Mouse (Mus musculus) hindbrain, embryonic 16.5 days (tissue): ENCODE measurements around the gene Aldh1a3. TPM values are rescaled to one million over a fixed set of nuclear protein-coding genes. Genes with fewer than 3 reads are reported as not detected.

Experiments
- ATAC-seq: fragments of 200-750 bp; cut with Nextera tagmentation; 2 replicates; pipeline ENCODE4 v1.8.0; 2017; ENCODE audit warnings: moderate TSS enrichment, moderate library complexity
- H3K27ac ChIP-seq: fragments of 300-500 bp; sonication (generic); 2 replicates; pipeline ENCODE4 v1.5.1; 2014; ENCODE audit warnings: low read depth, mild to moderate bottlenecking, control low read depth, low read length, moderate library complexity
- H3K27me3 ChIP-seq: fragments of 300-500 bp; sonication (generic); replicated peaks from 2 replicates; pipeline ENCODE4 v1.6.1; 2014; ENCODE audit warnings: low read length; ENCODE audit not compliant: control insufficient read depth, insufficient read depth
- H3K36me3 ChIP-seq: fragments of 300-500 bp; sonication (generic); 2 replicates; pipeline ENCODE4 v1.6.1; 2014; ENCODE audit warnings: mild to moderate bottlenecking, low read length, moderate library complexity, mixed read lengths; ENCODE audit not compliant: control insufficient read depth, insufficient read depth
- H3K4me1 ChIP-seq: fragments of 300-500 bp; sonication (generic); 2 replicates; pipeline ENCODE4 v1.6.1; 2014; ENCODE audit warnings: low read depth, low read length; ENCODE audit not compliant: control insufficient read depth, insufficient read depth
- H3K4me2 ChIP-seq: fragments of 300-500 bp; sonication (generic); 2 replicates; pipeline ENCODE4 v1.6.1; 2014; ENCODE audit warnings: mild to moderate bottlenecking, low read length, control low read depth, moderate library complexity
- H3K4me3 ChIP-seq: fragments of 300-500 bp; sonication (generic); 2 replicates; pipeline ENCODE4 v1.5.1; 2014; ENCODE audit warnings: mild to moderate bottlenecking, low read length, control low read depth, moderate library complexity
- H3K9ac ChIP-seq: fragments of 300-500 bp; sonication (generic); 2 replicates; pipeline ENCODE4 v1.6.1; 2014; ENCODE audit warnings: low read depth, mild to moderate bottlenecking, control low read depth, low read length, moderate library complexity
- H3K9me3 ChIP-seq: fragments of 300-500 bp; sonication (generic); 2 replicates; pipeline ENCODE4 v1.6.1; 2014; ENCODE audit warnings: mild to moderate bottlenecking, low read length, moderate library complexity; ENCODE audit not compliant: control insufficient read depth
- WGBS: fragments of 180-500 bp; shearing (Covaris S2); extraction: QIAGEN DNeasy Blood & Tissue Kit; methylation state at CpG from one replicate; pipeline ENCODE4 v1.1.7; 2014; 5-methylcytosine and 5-hydroxymethylcytosine counted together
- polyA plus RNA-seq: library from polyadenylated mRNA; unstranded; fragments of >200 nt; fragmentation: Nextera tagmentation; extraction: Ambion mirVana; gene quantifications from 2 replicates; pipeline ENCODE4 v1.2.1, GENCODE M21; 2015

Gene Aldh1a3
- polyA plus RNA-seq, 1 experiment from 2014 or later, result 2.5 TPM

DNA sequence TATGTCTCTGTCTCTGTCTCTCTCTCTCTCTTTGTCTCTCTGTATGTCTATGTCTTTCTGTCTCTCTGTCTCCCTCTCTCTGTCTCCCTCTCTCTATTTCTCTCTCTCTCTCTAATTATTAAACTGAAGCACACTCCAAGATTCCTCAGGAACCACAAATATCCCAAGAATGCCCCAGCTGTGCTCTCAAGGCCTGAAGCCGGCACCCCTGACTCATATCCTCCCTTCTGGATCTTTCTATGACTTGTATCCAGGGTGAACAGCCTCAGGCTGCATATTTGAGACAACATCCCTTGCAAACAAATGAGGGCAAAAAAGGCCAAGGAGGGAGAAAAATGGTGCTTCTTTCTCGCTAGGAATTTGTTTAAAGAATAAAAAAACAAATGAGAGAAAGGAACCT, 61.4 kb downstream of the Aldh1a3 start, which contains the start of gene Gm10974:
Gene Gm10974 (plus strand): TSS at position 2 of the 400 bp plus-strand sequence.
- Histone ChIP-seq H3K27ac (no peak within 1 kb of the TSS), H3K4me1 (no peaks in the 10 kb centered on the region), H3K9me3 (peaks cover 2% of the 10 kb centered on the region; the same call in 1 of the 2 replicates), H3K4me2 (no peak within 1 kb of the TSS), H3K27me3 (no peaks in the 10 kb centered on the region), H3K36me3 (no peaks in the 10 kb centered on the region), H3K4me3 (no peak within 1 kb of the TSS), H3K9ac (no peak within 1 kb of the TSS)
- 49% methylated on average over 2 of the region's 2 CpGs for WGBS
- ATAC-seq, result no peak

DNA sequence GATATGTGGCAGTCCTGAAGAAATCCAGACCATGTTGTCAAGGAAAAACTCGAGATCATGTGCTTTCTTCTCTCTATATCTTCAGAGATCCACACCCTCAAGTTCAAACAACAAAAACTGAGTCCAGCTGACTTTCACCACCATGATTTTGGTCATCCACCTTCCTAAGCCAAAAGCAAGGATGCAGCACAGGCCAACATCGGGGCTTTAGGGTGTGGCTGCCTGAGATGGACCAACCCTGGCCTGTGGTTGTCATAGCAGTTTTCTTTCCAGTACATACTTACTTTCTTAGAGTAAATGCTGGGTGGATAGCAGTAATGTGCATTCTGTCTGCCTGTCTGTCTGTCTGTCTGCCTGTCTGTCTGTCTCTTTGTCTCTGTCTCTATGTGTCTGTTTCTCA, 61.9 kb downstream of the Aldh1a3 start:
- no peaks in the 10 kb centered on the region for H3K4me1 ChIP-seq
- H3K4me2 ChIP-seq, result no peak overlapping the region
- H3K36me3 ChIP-seq, result no peaks in the 10 kb centered on the region
- no peak overlapping the region for H3K9ac ChIP-seq
- H3K9me3 ChIP-seq, result peaks cover 2% of the 10 kb centered on the region; the same call in 1 of the 2 replicates
- WGBS, result 75% methylated on average over 2 of the region's 2 CpGs
- no peaks in the 10 kb centered on the region for H3K27me3 ChIP-seq
- no peak overlapping the region for H3K4me3 ChIP-seq
- H3K27ac ChIP-seq, result no peak overlapping the region
- no peak for ATAC-seq

GRCm38 (mm10) chr7:66364491-66364890, 62.8 kb downstream of the Aldh1a3 start:
- Histone ChIP-seq H3K36me3 (no peaks in the 10 kb centered on the region), H3K27ac (no peak overlapping the region), H3K9me3 (peaks cover 4% of the 10 kb centered on the region; the same call in 1 of the 2 replicates), H3K27me3 (no peaks in the 10 kb centered on the region), H3K4me2 (no peak overlapping the region), H3K9ac (no peak overlapping the region), H3K4me1 (no peaks in the 10 kb centered on the region), H3K4me3 (no peak overlapping the region)
- 91% methylated on average over 11 of the region's 11 CpGs for WGBS
- ATAC-seq, result no peak

DNA sequence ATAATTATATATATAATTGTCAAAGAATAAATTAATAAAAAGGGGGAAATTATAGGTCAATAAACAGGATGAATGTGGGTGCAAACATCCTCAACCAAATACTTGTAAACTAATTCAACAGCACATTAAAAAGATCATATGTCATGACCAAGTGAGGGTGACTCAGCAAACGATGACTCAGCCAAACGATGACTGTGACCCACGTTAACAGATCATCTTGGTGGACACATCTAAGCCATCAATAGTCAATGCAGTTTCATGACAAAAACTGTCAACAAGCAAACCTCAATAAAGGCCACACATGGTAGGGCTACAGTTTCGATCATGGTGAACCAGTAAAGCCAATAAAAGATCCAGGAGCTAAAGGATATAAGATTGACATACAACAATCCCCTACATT, 68.3 kb downstream of the Aldh1a3 start:
- WGBS, result 90% methylated on average over 4 of the region's 4 CpGs
- Histone ChIP-seq H3K9ac (no peak overlapping the region), H3K4me3 (no peak overlapping the region), H3K4me1 (no peaks in the 10 kb centered on the region), H3K4me2 (no peak overlapping the region), H3K27me3 (no peaks in the 10 kb centered on the region), H3K9me3 (peaks cover 4% of the 10 kb centered on the region; the same call in 1 of the 2 replicates), H3K27ac (no peak overlapping the region), H3K36me3 (no peaks in the 10 kb centered on the region)
- ATAC-seq, result no peak

- Histone ChIP-seq H3K9ac (no peak overlapping the region), H3K27me3 (no peaks in the 10 kb centered on the region), H3K9me3 (peaks cover 4% of the 10 kb centered on the region; the same call in 1 of the 2 replicates), H3K36me3 (no peaks in the 10 kb centered on the region), H3K4me2 (no peak overlapping the region), H3K4me3 (no peak overlapping the region), H3K27ac (no peak overlapping the region), H3K4me1 (no peaks in the 10 kb centered on the region)
- no peak for ATAC-seq
- 92% methylated on average over 3 of the region's 3 CpGs for WGBS
Observed at GRCm38 (mm10) chr7:66358461-66358860, 68.9 kb downstream of the Aldh1a3 start.

GRCm38 (mm10) chr7:66355791-66356522, 71.4 kb downstream of the Aldh1a3 start:
- 89% methylated on average over 8 of the region's 8 CpGs for WGBS
- no peaks in the 10 kb centered on the region for H3K4me1 ChIP-seq
- no peak overlapping the region for H3K4me3 ChIP-seq
- no peak overlapping the region for H3K27ac ChIP-seq
- H3K9ac ChIP-seq, result no peak overlapping the region
- no peaks in the 10 kb centered on the region for H3K27me3 ChIP-seq
- H3K4me2 ChIP-seq, result no peak overlapping the region
- no peaks in the 10 kb centered on the region for H3K36me3 ChIP-seq
- no peak for ATAC-seq
- H3K9me3 ChIP-seq, result 0 out of 2 replicates have a peak, but pooled peaks cover 2% of the 10 kb centered on the region

DNA sequence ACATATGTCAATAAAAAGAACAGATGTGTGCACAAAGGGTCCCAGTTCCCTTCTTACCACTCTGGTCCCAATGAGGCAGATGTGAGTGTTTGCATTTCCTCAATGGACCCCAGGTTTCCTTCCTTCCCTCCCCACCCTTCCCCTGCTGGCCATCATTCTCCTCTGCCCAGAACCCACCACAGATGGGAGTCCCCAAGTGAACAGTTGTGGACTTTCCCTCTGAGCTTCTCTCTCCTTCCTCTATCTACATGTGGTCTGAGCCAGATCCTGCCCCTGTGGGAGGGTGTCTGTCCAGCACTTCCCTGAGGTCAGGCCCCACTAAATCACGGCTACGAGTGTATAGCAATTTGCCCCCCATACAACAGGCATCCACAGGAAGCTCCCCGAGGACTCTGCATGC, 72.4 kb downstream of the Aldh1a3 start:
- no peaks in the 10 kb centered on the region for H3K27me3 ChIP-seq
- no peak overlapping the region for H3K27ac ChIP-seq
- H3K9ac ChIP-seq, result no peak overlapping the region
- no peaks in the 10 kb centered on the region for H3K4me1 ChIP-seq
- no peak overlapping the region for H3K4me2 ChIP-seq
- H3K36me3 ChIP-seq, result no peaks in the 10 kb centered on the region
- no peaks in the 10 kb centered on the region for H3K9me3 ChIP-seq
- 72% methylated on average over 3 of the region's 3 CpGs for WGBS
- H3K4me3 ChIP-seq, result no peak overlapping the region
- no peak for ATAC-seq

- Histone ChIP-seq H3K4me2 (no peak overlapping the region), H3K4me3 (no peak overlapping the region), H3K27me3 (no peaks in the 10 kb centered on the region), H3K36me3 (no peaks in the 10 kb centered on the region), H3K9ac (no peak overlapping the region), H3K4me1 (peaks cover 4% of the 10 kb centered on the region; the same call in 1 of the 2 replicates), H3K27ac (no peak overlapping the region), H3K9me3 (no peaks in the 10 kb centered on the region)
- WGBS, result 86% methylated on average over 4 of the region's 4 CpGs
- ATAC-seq, result no peak
Observed at GRCm38 (mm10) chr7:66351074-66351473, 76.2 kb downstream of the Aldh1a3 start.

- Histone ChIP-seq H3K4me3 (no peak overlapping the region), H3K4me2 (no peak overlapping the region), H3K36me3 (no peaks in the 10 kb centered on the region), H3K4me1 (peaks cover 4% of the 10 kb centered on the region; the same call in 1 of the 2 replicates), H3K27ac (no peak overlapping the region), H3K9ac (no peak overlapping the region), H3K9me3 (no peaks in the 10 kb centered on the region), H3K27me3 (no peaks in the 10 kb centered on the region)
- ATAC-seq, result no peak
- 77% methylated on average over 11 of the region's 11 CpGs for WGBS
Observed at GRCm38 (mm10) chr7:66349670-66350069, 77.6 kb downstream of the Aldh1a3 start.
